Mouse (Mus musculus): ENCODE measurements around the gene Abca8a.

Gene Abca8a

GRCm38 (mm10) chr11:110095858-110096257 lies at the start of gene Abca8a:
TSS of gene Abca8a (minus strand) at chr11:110095978.
- DNase-seq (ENCODE audit: low spot score in 2 of 2) = peak in 1 of 2 experiments; percentile 3

DNA sequence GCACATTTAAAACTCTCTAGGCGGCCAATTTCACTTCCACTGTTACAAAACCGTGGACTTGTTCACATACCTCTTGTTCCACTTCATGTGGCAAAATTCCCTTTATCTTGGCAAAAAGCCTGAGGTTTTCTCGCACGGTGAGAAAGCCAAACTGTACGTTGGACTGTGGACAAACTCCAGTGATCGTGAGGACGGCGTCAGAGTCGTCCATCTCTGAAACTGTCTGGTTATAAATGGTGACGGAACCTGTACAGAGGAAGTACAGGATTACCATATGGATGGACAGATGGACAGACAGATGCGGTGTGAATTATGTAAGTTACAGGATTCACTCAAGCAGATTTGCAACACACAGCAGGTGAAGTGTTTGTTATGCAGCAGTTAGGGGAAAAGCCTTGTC lies 49.6 kb upstream of the Abca8a start:
- peak in 1 of 2 experiments; percentile 23 for DNase-seq (ENCODE audit: low spot score in 2 of 2)

DNA sequence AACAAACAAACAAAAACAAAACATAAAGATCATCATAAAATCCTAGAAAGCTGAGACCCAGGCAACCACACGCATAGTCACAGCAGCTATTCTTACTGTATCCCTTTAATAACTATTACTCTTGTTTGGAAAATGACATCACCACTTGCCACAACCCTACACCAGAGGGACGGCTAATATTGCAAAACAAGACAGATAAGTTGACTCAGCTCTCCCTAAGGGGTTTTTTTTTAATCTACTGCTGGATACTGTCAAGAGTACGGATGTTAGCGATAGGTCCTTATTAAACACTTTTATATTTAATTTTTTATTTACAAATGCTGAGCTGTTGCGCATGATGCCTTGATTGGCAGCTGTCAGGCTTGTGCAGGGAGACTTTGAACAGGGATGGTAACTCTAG lies 35.0 kb upstream of the Abca8a start:
- DNase-seq (ENCODE audit: low spot score in 2 of 2) = no peak

DNA sequence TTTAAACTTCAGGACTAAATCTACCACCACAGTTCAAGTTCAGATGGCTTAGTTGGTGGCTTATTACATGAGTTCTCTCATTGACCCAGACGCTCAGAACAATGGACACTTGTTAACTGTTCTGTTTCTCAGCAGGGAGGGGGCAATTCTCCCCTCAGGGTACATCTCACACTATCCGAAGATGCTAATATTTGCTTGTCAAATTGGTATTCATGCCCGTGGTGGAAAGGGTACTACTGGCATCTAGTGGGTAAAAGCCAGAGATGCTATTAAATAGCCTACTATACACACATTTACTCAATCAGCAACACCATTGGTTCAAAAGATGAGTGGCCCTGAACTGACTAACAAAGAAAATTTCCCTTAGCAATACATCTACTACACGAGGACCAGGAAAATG lies 15.4 kb upstream of the Abca8a start:
- DNase-seq (ENCODE audit: low spot score in 2 of 2) = peak in 1 of 2 experiments; percentile 17

DNA sequence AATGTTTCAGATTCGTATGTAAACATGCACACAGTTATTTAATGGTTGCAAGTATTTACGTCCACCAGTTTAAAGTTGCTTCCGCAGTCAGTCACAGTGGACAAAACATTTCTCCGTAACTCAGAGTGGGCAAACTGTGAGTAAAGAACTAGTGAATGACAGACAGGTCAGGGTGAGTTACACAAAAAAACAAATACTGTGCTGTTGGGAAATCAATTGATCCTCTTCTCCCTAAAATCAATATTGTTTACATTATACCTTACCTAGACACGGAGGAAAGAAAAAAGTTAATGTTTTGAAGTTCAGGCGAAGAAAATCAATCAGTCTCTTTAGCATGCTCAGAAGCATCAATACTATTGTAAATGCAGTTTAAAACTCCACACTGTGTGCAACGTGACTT lies 5.7 kb upstream of the Abca8a start:
- DNase-seq (ENCODE audit: low spot score in 2 of 2) = no peak

DNA sequence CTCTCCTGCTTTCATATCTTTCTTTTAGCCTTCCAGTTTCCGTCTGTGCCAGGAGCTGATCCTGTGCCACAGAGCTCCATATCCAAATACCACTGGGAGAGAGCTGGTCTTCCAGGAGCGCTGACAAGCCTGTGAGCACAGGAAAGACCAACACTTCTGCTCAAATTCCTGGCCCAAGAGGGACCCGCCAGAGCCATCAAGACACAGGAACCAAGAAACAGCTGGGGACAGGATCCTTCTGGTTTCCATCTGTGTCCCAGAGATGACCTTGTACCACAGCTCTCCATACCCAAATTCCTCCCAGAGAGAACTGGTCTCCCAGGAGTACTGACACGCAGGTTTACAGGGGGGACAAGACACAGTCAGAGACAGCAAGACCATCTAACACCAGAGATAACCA lies 3.1 kb upstream of the Abca8a start:
- DNase-seq (ENCODE audit: low spot score in 2 of 2) = no peak

GRCm38 (mm10) chr11:110097465-110097864 lies 1.7 kb upstream of the Abca8a start:
- no peak for DNase-seq (ENCODE audit: low spot score in 2 of 2)

- no peak for DNase-seq (ENCODE audit: low spot score in 2 of 2)
Measured at GRCm38 (mm10) chr11:110094846-110095380, 865 bp downstream of the Abca8a start.

GRCm38 (mm10) chr11:110094236-110094635 lies 1.5 kb downstream of the Abca8a start:
- DNase-seq (ENCODE audit: low spot score in 2 of 2) = no peak

DNA sequence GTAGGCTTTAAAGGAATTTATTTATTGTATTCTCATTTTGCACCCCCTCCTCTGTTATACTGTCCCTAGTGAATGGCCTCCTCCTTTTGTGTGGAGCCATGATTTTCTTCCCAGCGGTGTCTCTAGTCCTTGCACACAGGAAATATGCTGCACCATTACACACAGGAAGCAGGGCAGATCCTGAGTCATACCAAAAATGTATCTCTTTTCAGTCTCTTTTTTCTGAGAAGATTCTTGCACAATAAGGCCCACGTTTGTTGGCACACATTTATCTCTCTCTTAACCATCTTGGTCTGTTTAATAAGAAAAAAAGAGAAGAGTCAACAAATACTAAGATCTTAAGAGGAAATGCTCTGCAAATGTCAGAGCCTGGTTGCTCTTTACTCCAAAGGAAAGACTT lies 4.5 kb downstream of the Abca8a start:
- no peak for DNase-seq (ENCODE audit: low spot score in 2 of 2)

GRCm38 (mm10) chr11:110072158-110072557 lies 23.6 kb downstream of the Abca8a start:
- no peak for DNase-seq (ENCODE audit: low spot score in 2 of 2)

- no peak for DNase-seq (ENCODE audit: low spot score in 2 of 2)
Measured at GRCm38 (mm10) chr11:110061032-110061431, 34.7 kb downstream of the Abca8a start.

GRCm38 (mm10) chr11:110060127-110060526 lies 35.7 kb downstream of the Abca8a start:
- DNase-seq (ENCODE audit: low spot score in 2 of 2) = no peak

GRCm38 (mm10) chr11:110053681-110054080 lies 42.1 kb downstream of the Abca8a start:
- DNase-seq (ENCODE audit: low spot score in 2 of 2) = no peak

DNA sequence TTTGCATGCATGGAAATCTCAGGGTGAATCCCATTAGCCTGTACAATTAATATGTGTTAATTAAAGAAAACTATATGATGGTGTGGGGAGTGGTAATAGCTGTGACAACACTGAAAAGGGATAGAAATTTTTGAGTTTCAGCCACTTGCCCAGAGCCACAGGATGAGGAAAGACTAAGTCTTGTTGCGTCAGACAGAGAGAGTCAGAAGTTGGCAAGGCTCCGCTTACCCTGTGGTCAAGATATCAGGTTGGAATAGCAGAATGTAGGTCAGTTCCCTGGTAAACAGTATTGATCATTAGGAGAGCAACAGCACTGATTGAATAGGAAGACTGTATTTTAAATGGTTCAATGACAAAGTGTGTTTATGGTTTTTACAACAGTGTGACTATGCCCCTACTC lies 58.0 kb downstream of the Abca8a start:
- DNase-seq (ENCODE audit: low spot score in 2 of 2) = no peak

- DNase-seq (ENCODE audit: low spot score in 2 of 2) = no peak
Measured at GRCm38 (mm10) chr11:110028913-110029695, 66.7 kb downstream of the Abca8a start.

GRCm38 (mm10) chr11:110010836-110011546 lies 84.8 kb downstream of the Abca8a start:
- DNase-seq (ENCODE audit: low spot score in 2 of 2) = no peak

DNA sequence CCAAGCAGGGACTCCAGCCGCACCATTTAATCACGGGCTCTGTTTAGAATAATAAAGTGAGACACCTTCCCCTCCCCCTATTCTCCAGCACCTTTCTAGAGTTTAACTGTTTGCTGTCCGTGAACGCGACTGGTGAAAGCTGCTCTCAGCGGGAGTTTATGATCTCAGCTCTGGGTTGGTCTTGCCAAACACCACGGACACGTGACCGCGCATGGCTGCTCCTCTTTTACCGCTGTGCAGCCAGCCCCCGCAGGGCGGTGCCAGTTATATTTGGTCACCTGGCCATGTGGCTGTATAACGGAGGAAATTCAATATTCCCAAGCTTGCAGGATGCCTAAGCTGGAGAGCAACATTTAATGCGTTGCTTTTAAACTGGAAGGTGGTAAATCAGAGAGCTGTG lies 100.2 kb downstream of the Abca8a start, which contains the start of gene Abca8b:
TSS of gene Abca8b (minus strand) at position 222 of the 400 bp plus-strand sequence.
- peak; percentile 64 to 89 for DNase-seq (ENCODE audit: low spot score in 2 of 2)

GRCm38 (mm10) chr11:109995013-109995412 lies 100.8 kb downstream of the Abca8a start:
- DNase-seq (ENCODE audit: low spot score in 2 of 2) = peak; percentile 31 to 44

GRCm38 (mm10) chr11:109994014-109994413 lies 101.8 kb downstream of the Abca8a start:
- DNase-seq (ENCODE audit: low spot score in 2 of 2) = no peak

GRCm38 (mm10) chr11:109991270-109991669 lies 104.5 kb downstream of the Abca8a start:
- no peak for DNase-seq (ENCODE audit: low spot score in 2 of 2)

- DNase-seq (ENCODE audit: low spot score in 2 of 2) = no peak
Measured at GRCm38 (mm10) chr11:109990256-109990655, 105.5 kb downstream of the Abca8a start.

DNA sequence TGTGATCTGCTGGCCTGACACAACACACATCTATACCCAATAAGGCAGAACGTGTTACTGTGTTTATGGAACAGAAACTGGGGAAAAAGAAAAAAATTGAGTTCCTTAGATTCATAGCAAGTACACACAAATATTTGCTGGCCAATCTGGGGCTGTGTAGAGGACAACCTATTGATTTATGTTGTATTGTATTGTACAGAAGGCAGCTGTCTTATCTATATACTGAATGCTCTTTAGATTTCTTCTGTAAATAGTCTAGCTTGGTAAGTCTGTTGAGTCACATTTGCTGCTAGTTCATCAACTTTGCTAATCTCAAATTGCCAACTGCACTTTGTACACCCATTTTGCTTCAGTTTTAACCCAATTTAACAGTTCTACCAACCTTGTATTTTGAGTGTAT lies 107.6 kb downstream of the Abca8a start:
- no peak for DNase-seq (ENCODE audit: low spot score in 2 of 2)
